Mouse (Mus musculus) retina, postnatal 1 day (tissue): Measurements from ENCODE around the gene Pom121l2.

ENCODE experiments used
- DNase-seq: peaks from one replicate; pipeline ENCODE4 v3.0.0-alpha.2; 2012

Gene Pom121l2

GRCm38 (mm10) chr13:22020901-22021339 lies 39.9 kb downstream of the Pom121l2 start:
- peak; percentile 80 for DNase-seq

GRCm38 (mm10) chr13:22021581-22021980 lies 40.6 kb downstream of the Pom121l2 start:
- DNase-seq = peak; percentile 48

- DNase-seq = peak; percentile 94
Measured at GRCm38 (mm10) chr13:22022241-22022640, 41.2 kb downstream of the Pom121l2 start.

GRCm38 (mm10) chr13:22026058-22027031 lies 45.4 kb downstream of the Pom121l2 start:
- DNase-seq = peak; percentile 90

- DNase-seq = peak; percentile 94
Measured at GRCm38 (mm10) chr13:22028673-22029460, 47.9 kb downstream of the Pom121l2 start.

GRCm38 (mm10) chr13:22029928-22030327 lies 48.9 kb downstream of the Pom121l2 start:
- DNase-seq = peak; percentile 57

GRCm38 (mm10) chr13:22030493-22030892 lies 49.5 kb downstream of the Pom121l2 start:
- DNase-seq = peak; percentile 51

GRCm38 (mm10) chr13:22033741-22034442 lies 52.9 kb downstream of the Pom121l2 start:
- no peak for DNase-seq

- peak; percentile 67 for DNase-seq
Measured at GRCm38 (mm10) chr13:22034443-22035266, 53.7 kb downstream of the Pom121l2 start.

GRCm38 (mm10) chr13:22035267-22036148 lies 54.5 kb downstream of the Pom121l2 start, which contains the start of the genes Hist1h2ah and Hist1h2bk:
Gene Hist1h2ah (minus strand): TSS chr13:22035568.
Gene Hist1h2bk (plus strand): TSS chr13:22035870.
- peak; percentile 98 for DNase-seq

GRCm38 (mm10) chr13:22036149-22036956 lies 55.4 kb downstream of the Pom121l2 start:
- peak; percentile 58 for DNase-seq

GRCm38 (mm10) chr13:22036986-22037385 lies 56.0 kb downstream of the Pom121l2 start:
- no peak for DNase-seq

GRCm38 (mm10) chr13:22037415-22037814 lies 56.4 kb downstream of the Pom121l2 start:
- no peak for DNase-seq
